Mouse (Mus musculus) lung, embryonic 14.5 days (tissue): ENCODE data around the gene Lgals9. TPM values are rescaled to one million over a fixed set of nuclear protein-coding genes. Genes with fewer than 3 reads are reported as not detected.
A peak's percentile ranks its signal among the peaks of the same experiment; 100 is the strongest.

ENCODE experiments used
- ATAC-seq: fragments of 200-750 bp; cut with Nextera tagmentation; 2 replicates; pipeline ENCODE4 v1.8.0; 2017; ENCODE audit warnings: mild to moderate bottlenecking, moderate TSS enrichment, moderate library complexity; ENCODE audit not compliant: insufficient read depth
- DNase-seq: peaks from one replicate; pipeline ENCODE4 v3.0.0-alpha.2; 2015
- H3K27ac ChIP-seq: fragments of 300-500 bp; sonication (generic); 2 replicates; pipeline ENCODE4 v1.5.1; 2014; ENCODE audit warnings: low read depth, mild to moderate bottlenecking, moderate library complexity
- H3K27me3 ChIP-seq: fragments of 300-500 bp; sonication (generic); 2 replicates; pipeline ENCODE4 v1.6.1; 2014; ENCODE audit warnings: low read length, control low read depth; ENCODE audit not compliant: insufficient read depth
- H3K36me3 ChIP-seq: fragments of 300-500 bp; sonication (generic); 2 replicates; pipeline ENCODE4 v1.6.1; 2014; ENCODE audit warnings: control low read depth; ENCODE audit not compliant: insufficient read depth
- H3K4me1 ChIP-seq: fragments of 300-500 bp; sonication (generic); 2 replicates; pipeline ENCODE4 v1.6.1; 2014; ENCODE audit warnings: antibody characterized with exemption, control low read depth; ENCODE audit not compliant: insufficient read depth
- H3K4me2 ChIP-seq: fragments of 300-500 bp; sonication (generic); 2 replicates; pipeline ENCODE4 v1.6.1; 2014; ENCODE audit warnings: mild to moderate bottlenecking
- H3K4me3 ChIP-seq: fragments of 300-500 bp; sonication (generic); 2 replicates; pipeline ENCODE4 v1.5.1; 2014; ENCODE audit warnings: low read depth, low read length
- H3K9ac ChIP-seq: fragments of 300-500 bp; sonication (generic); 2 replicates; pipeline ENCODE4 v1.6.1; 2014
- H3K9me3 ChIP-seq: fragments of 300-500 bp; sonication (generic); 2 replicates; pipeline ENCODE4 v1.6.1; 2016; ENCODE audit warnings: low read depth, low read length, control low read depth
- CTCF ChIP-seq: IDR thresholded peaks from 2 replicates; pipeline ENCODE4 v1.5.1; 2016; ENCODE audit warnings: antibody characterized with exemption, low read depth
- WGBS: fragments of 180-500 bp; shearing (Covaris S2); extraction: QIAGEN DNeasy Blood & Tissue Kit; methylation state at CpG from one replicate; pipeline ENCODE4 v1.1.7; 2014; 5-methylcytosine and 5-hydroxymethylcytosine counted together
- polyA plus RNA-seq: library from polyadenylated mRNA; unstranded; fragments of >200 nt; fragmentation: Nextera tagmentation; extraction: Ambion mirVana; gene quantifications from 2 replicates; pipeline ENCODE4 v1.2.1, GENCODE M21; 2014

The Lgals9 gene
- 23.9 and 25.7 TPM in 2 replicates for polyA plus RNA-seq

DNA sequence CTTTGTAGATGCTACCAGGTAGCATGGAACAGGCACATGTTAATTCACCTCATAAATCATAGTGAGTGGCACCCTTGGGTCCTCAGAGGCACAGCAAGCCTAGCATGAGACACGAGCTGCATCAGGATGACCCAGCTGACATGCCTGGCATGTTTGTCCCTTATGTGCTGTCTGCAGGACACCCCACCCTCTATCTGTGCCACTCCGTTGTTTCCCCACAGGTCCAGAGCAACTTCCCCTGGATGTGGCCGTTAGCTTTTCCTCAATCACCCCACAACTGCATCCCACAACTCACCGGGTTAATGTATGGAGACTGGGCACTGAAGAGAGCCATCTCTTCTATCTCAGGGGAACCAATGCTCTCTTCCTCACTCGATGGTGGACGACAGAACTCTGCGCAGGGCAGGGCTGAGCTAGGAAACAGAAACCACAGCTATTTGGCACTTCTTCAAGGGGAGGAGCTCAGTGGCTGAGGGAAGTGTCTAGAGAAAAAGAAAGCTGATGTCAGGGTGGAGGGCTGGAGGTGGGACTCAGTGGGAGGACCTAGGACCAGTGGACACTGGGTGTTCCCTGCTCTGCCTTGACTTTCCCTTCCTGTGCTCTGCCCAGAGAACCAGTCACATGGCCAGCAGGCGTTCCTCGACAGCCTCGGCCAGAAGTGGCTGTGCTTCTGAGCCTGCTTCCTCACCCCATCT lies at the start of gene Lgals9:
Gene Lgals9, minus strand, starts transcription at position 464 of the 695 bp plus-strand sequence.
- Histone ChIP-seq H3K9me3 (no peaks in the 10 kb centered on the region), H3K4me3 (no peak within 1 kb of the TSS), H3K4me1 (no peaks in the 10 kb centered on the region; the same call in 1 of the 2 replicates), H3K36me3 (no peaks in the 10 kb centered on the region), H3K27me3 (no peaks in the 10 kb centered on the region), H3K4me2 (peak within 1 kb of the TSS; percentile 36), H3K27ac (no peak within 1 kb of the TSS), H3K9ac (no peak within 1 kb of the TSS)
- 49% methylated on average over 10 of the region's 10 CpGs for WGBS
- ATAC-seq (peak; percentile 92), DNase-seq (peak; percentile 88)
- TF ChIP-seq CTCF, result no peak

DNA sequence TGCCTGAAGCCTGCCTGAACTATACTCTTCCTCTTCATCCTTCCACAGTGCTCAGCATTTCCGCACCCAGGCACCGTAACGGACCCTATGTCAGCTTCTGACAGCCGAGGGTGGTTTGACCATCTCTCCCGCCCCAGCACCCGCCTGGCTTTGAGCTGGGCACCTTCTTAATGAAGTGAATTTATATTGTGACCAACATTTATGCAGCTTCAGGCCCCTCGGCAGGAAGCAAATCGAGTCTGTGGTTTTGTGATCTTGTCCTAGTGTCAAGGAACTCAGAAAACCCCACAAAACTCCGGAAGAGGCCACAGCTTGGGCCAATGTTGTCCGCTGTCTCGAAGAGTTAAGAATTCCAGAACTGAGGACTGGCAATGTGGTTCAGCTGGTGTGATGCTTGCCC lies 48.9 kb upstream of the Lgals9 start:
- Histone ChIP-seq H3K9ac (no peak overlapping the region), H3K4me3 (no peak overlapping the region), H3K27ac (no peak overlapping the region), H3K4me1 (no peaks in the 10 kb centered on the region), H3K36me3 (peaks cover 7% of the 10 kb centered on the region; the same call in 1 of the 2 replicates), H3K9me3 (no peaks in the 10 kb centered on the region), H3K4me2 (no peak overlapping the region), H3K27me3 (no peaks in the 10 kb centered on the region)
- ATAC-seq (no peak), DNase-seq (no peak)
- no peak for TF ChIP-seq CTCF
- WGBS, result 87% methylated on average over 11 of the region's 11 CpGs

DNA sequence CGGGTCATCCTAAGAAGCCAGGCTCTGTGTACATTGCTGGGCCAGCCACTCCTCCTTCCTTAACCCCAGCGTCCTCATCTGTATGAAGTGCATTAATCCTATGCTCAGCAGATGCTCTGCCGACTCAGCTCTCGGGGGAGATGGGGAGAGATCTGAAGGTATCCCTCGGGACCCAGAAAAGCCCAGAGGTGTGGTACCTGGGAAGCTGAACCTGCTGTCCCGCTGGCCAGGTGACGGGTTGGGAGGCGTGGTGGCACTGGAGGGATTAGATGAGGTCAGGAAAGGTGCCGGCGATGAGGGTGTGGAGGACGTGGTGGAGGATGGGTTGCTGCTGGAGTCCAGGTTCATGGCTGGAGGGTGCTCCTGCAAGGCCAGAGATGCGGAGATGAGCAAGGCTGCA lies 48.3 kb upstream of the Lgals9 start:
- H3K27me3 ChIP-seq, result no peaks in the 10 kb centered on the region
- H3K9ac ChIP-seq, result no peak overlapping the region
- no peaks in the 10 kb centered on the region for H3K9me3 ChIP-seq
- no peak overlapping the region for H3K27ac ChIP-seq
- H3K4me1 ChIP-seq, result no peaks in the 10 kb centered on the region
- H3K4me3 ChIP-seq, result no peak overlapping the region
- ATAC-seq (no peak), DNase-seq (no peak)
- H3K4me2 ChIP-seq, result no peak overlapping the region
- WGBS, result 65% methylated on average over 12 of the region's 12 CpGs
- H3K36me3 ChIP-seq, result peaks cover 9% of the 10 kb centered on the region; the same call in 1 of the 2 replicates
- no peak for TF ChIP-seq CTCF

DNA sequence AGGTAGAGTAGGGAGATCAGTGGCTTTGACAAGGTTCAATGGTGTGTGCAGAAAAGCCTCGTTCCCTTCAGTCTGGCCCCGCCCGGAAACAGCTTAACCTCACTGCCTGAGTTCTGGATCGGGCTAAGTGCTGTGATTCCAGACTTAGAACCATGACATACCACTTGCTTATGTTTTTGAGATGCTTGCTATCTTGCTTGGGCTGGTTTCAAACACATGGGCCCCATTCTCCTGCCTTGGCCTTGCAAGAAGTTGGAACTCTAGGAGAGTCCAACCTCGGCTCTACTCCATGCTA lies 46.7 kb upstream of the Lgals9 start:
- H3K9me3 ChIP-seq, result no peaks in the 10 kb centered on the region
- WGBS, result 73% methylated on average over 5 of the region's 5 CpGs
- H3K4me1 ChIP-seq, result no peaks in the 10 kb centered on the region
- no peak for ATAC-seq
- H3K4me2 ChIP-seq, result no peak overlapping the region
- no peak overlapping the region for H3K4me3 ChIP-seq
- no peaks in the 10 kb centered on the region for H3K27me3 ChIP-seq
- peaks cover 25% of the 10 kb centered on the region for H3K36me3 ChIP-seq
- TF ChIP-seq CTCF, result no peak
- no peak for DNase-seq
- no peak overlapping the region for H3K27ac ChIP-seq
- H3K9ac ChIP-seq, result no peak overlapping the region

DNA sequence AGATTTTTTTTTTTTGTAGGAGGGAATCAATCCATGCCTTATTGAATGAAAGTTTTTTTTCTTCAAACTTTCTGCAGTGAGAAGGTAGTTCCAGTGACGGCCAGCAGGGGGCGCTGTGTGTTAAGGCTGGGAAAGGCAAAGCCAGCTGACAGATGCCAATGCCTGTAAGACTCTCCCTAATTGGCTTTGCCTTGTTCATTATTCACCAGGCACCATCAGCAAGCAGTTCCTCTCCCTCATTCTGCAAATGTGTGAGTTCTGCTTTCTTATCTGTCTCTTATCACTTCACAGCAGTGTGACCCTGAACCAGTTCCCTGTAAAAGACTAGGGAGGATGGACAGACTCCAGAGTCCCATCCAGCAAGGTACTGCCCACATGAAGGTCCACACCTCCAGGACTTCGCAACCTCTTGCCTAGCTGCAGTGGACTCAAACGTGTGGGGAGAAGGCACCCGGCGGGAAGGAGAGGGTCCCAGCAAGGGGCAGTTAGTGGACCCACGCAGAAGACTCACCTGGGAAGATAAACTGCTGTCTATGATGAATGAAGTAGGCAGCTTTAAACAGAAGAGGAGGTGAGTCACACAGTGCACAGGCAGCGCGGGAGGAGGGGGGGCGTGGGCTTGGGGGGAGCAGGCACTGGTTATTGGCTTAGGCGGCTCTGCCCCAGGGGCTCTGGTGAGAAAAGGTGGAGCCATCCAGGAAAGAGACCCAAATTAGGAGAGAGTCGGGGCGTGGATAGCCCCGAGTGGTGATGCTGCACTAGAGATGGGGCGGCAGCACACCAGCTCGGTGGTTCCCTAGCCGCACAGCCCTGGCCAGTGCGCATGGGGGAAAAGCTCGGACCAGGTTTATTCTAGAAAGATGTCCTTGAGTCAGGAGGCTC lies 46.1 kb upstream of the Lgals9 start:
- H3K9ac ChIP-seq, result no peak overlapping the region
- WGBS, result 42% methylated on average over 19 of the region's 19 CpGs
- H3K27me3 ChIP-seq, result no peaks in the 10 kb centered on the region
- H3K9me3 ChIP-seq, result no peaks in the 10 kb centered on the region
- no peak overlapping the region for H3K27ac ChIP-seq
- ATAC-seq (peak; percentile 44; the same call in 1 of the 2 replicates), DNase-seq (peak; percentile 91)
- H3K36me3 ChIP-seq, result peaks cover 30% of the 10 kb centered on the region
- peak; percentile 98 for TF ChIP-seq CTCF
- no peak overlapping the region for H3K4me3 ChIP-seq
- no peak overlapping the region for H3K4me2 ChIP-seq
- no peaks in the 10 kb centered on the region for H3K4me1 ChIP-seq

GRCm38 (mm10) chr11:79023751-79024150 lies 39.0 kb upstream of the Lgals9 start:
- 62% methylated on average over 6 of the region's 6 CpGs for WGBS
- Histone ChIP-seq H3K4me2 (peak overlapping the region; percentile 36; the same call in 1 of the 2 replicates), H3K4me1 (no peaks in the 10 kb centered on the region), H3K27ac (peak overlapping the region; percentile 78; the same call in 1 of the 2 replicates), H3K4me3 (no peak overlapping the region), H3K36me3 (peaks cover 43% of the 10 kb centered on the region), H3K27me3 (no peaks in the 10 kb centered on the region), H3K9me3 (no peaks in the 10 kb centered on the region), H3K9ac (no peak overlapping the region)
- ATAC-seq (no peak), DNase-seq (no peak)
- no peak for TF ChIP-seq CTCF

- Histone ChIP-seq H3K27ac (peak overlapping the region; percentile 78), H3K27me3 (no peaks in the 10 kb centered on the region), H3K4me2 (peak overlapping the region; percentile 36), H3K36me3 (peaks cover 47% of the 10 kb centered on the region), H3K9ac (peak overlapping the region; percentile 22; the same call in 1 of the 2 replicates), H3K9me3 (no peaks in the 10 kb centered on the region), H3K4me1 (no peaks in the 10 kb centered on the region), H3K4me3 (no peak overlapping the region)
- WGBS, result 10% methylated on average over 7 of the region's 7 CpGs
- peak; percentile 67 for DNase-seq
- TF ChIP-seq CTCF, result no peak
- peak; percentile 48; the same call in 1 of the 2 replicates for ATAC-seq
These were observed 38.6 kb upstream of the Lgals9 start for GRCm38 (mm10) chr11:79023342-79023741.
